Mouse (Mus musculus) mouse trophoblast stem cell (cell line): ENCODE data around the gene Dapk1.

Source experiments
- in situ Hi-C, 2 experiments: fragments of 300-500 bp; cut with MseI, MboI; formaldehyde crosslinking; loops; 2 replicates in 1 of 2; 3 replicates in 1 of 2; pipeline ENCODE4 v1.15.1; 2025

The Dapk1 gene

GRCm38 (mm10) chr13:60789466-60789865 lies 187.7 kb downstream of the Dapk1 start:
- in situ Hi-C loops, result no loop called here

GRCm38 (mm10) chr13:60802749-60803148 lies 201.0 kb downstream of the Dapk1 start, which contains the start of gene Ctsll3:
Ctsll3 (minus strand) TSS chr13:60802849.
- in situ Hi-C loops, result no loop called here

- in situ Hi-C loops, result loop anchor here in 1 of 2 experiments (5.0 kb wide), 1 partner anchor 47 kb away; no protein-coding TSS in a partner anchor
Measured at GRCm38 (mm10) chr13:60809690-60810089, 207.9 kb downstream of the Dapk1 start.

GRCm38 (mm10) chr13:60812768-60813167 lies 211.0 kb downstream of the Dapk1 start:
- in situ Hi-C loops, result loop anchor here in 1 of 2 experiments (5.0 kb wide), 1 partner anchor 50 kb away; no protein-coding TSS in a partner anchor
